Comparison of ENCODE assay signal across 20 mouse cellular contexts in the genomic region with DNA sequence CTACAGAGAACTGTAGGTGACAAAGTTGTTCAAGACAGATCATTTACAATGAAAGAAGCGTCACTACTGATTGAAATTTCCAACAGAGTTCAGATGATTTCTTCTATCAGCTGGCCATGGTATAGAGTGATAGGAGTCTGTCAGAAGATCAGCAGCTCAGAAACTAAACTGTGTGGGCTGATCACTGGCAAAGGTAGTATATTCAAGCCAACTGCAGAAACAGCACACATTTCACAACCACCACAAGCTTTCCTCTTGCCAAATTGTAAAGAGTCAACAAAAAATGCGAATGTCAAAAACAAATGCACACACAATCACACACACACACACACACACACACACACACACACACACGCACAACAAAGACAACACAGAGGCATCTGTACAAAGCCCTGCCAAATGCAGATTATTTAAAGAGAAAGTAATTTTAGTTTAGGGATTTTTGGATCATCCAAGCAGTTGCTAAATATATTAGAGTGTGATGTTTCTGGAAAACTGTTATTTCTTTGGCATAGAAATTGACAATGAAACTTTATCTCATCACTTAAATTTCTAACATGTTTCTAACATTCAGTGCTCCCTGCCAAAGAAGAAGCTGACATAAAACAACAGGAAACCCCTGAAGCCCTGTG.
"Had no signal": no experiment of that assay in that cellular context is flagged by ENCODE, and none has a peak within 500 bp of the region (broad histone marks: within the 10 kb centered on the region; RNA-seq: fewer than 3 reads in every experiment).

No protein-coding gene starts in this region.

- H3K9ac ChIP-seq: intestine, embryonic 15.5 days; limb, embryonic 12.5 days; liver, embryonic 15.5 days; midbrain, embryonic 15.5 days; neural tube, embryonic 12.5 days; stomach, embryonic 15.5 days had no signal

- H3K4me3 ChIP-seq: intestine, embryonic 15.5 days; layer of hippocampus, adult 2 months; left cerebral cortex, adult 2 months; limb, embryonic 12.5 days; liver, embryonic 15.5 days; megakaryocyte, embryonic 14.5 days; midbrain, embryonic 15.5 days; neural tube, embryonic 12.5 days; stomach, embryonic 15.5 days had no signal

- DNase-seq: kidney, adult 18-20 months; kidney, postnatal 10 days; kidney, postnatal 4 days; liver; lung, adult 2 months; lung, postnatal 10 days; retina, postnatal 1 day; right cerebral cortex, postnatal 4 days; thymus, postnatal 36 days had no signal

- H3K9me3 ChIP-seq: intestine, embryonic 15.5 days; limb, embryonic 12.5 days; liver, embryonic 15.5 days; megakaryocyte, embryonic 14.5 days; midbrain, embryonic 15.5 days; neural tube, embryonic 12.5 days; stomach, embryonic 15.5 days had no signal

- H3K27ac ChIP-seq: intestine, embryonic 15.5 days; layer of hippocampus, adult 2 months; left cerebral cortex, adult 2 months; limb, embryonic 12.5 days; liver, embryonic 15.5 days; macrophage; midbrain, embryonic 15.5 days; neural tube, embryonic 12.5 days; stomach, embryonic 15.5 days had no signal

- H3K27me3 ChIP-seq: intestine, embryonic 15.5 days; limb, embryonic 12.5 days; liver, embryonic 15.5 days; megakaryocyte, embryonic 14.5 days; midbrain, embryonic 15.5 days; neural tube, embryonic 12.5 days; stomach, embryonic 15.5 days had no signal

- H3K4me1 ChIP-seq: intestine, embryonic 15.5 days; limb, embryonic 12.5 days; liver, embryonic 15.5 days; megakaryocyte, embryonic 14.5 days; midbrain, embryonic 15.5 days; neural tube, embryonic 12.5 days; stomach, embryonic 15.5 days had no signal

- H3K36me3 ChIP-seq: intestine, embryonic 15.5 days; limb, embryonic 12.5 days; liver, embryonic 15.5 days; midbrain, embryonic 15.5 days; neural tube, embryonic 12.5 days; stomach, embryonic 15.5 days had no signal

- H3K4me2 ChIP-seq: intestine, embryonic 15.5 days; limb, embryonic 12.5 days; liver, embryonic 15.5 days; midbrain, embryonic 11.5 days; midbrain, embryonic 15.5 days; neural tube, embryonic 12.5 days; stomach, embryonic 15.5 days had no signal

- ATAC-seq: intestine, embryonic 15.5 days; midbrain, embryonic 15.5 days had no signal
